Mouse (Mus musculus): ENCODE results near the gene Ccdc116.

DNA sequence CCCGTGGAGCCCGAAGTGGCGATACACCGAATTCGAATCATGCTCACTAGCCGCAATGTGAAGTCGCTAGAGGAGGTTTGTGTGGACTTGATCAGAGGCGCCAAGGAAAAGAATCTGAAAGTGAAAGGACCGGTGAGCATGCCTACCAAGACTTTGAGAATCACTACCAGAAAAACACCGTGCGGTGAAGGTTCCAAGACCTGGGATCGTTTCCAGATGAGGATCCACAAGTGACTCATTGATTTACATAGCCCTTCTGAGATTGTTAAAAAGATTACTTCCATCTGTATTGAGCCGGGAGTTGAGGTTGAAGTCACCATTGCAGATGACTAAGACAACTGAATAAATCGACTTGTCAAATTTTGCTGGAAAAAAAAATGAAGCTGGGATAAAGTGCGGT lies 9.7 kb downstream of the Ccdc116 start:
- TF ChIP-seq CTCF (IDR thresholded peaks at IDR 0.05; ENCODE audit: low read depth, low read length) (no peak), GATA1 (IDR thresholded peaks at IDR 0.05; ENCODE audit: borderline replicate concordance, low read length) (no peak)
